Mouse (Mus musculus): ENCODE measurements around the gene Il1a.

The Il1a gene

DNA sequence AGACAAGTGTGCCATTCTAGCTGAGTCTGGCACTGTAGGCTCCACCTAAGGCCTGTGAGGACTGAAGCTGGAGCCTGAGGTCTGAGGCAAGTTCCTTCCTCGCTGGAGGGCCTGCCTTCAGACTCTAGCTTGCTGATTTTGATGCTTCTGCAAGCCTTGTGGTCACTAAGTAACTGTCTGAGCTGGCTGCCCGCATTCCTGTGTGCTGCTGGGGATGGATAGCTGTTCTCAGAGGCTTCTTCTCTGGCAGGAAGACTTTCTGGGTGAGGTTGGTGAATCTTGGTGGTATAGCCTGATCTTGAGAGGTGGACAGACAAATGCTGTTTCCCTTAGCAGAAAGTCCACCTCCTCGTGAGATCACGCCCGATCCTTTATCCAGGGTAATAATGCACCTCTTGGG is 42.0 kb downstream of the Il1a start:
- ATAC-seq (ENCODE audit: insufficient number of reproducible peaks, low FRiP score, low TSS enrichment), result no peak

DNA sequence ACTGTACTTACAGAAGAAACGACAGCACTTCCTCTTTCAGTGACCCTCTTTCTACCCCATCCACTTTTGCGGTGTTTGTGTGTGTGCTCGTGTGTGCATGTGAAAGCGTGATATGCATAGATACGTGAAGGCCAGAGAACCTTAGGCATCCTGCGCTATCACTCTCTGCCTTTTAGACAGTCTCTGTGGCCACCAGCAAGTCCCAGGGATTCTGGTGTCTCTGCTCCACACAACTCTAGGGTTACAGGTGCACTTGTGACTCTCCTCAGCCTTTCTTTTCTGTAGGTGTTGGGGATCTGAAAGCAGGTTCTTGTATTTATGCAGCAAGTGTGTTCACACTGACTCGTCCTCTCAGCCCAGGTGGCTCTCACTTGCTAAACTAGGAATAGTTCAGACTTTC is 44.5 kb downstream of the Il1a start:
- no peak for ATAC-seq (ENCODE audit: insufficient number of reproducible peaks, low FRiP score, low TSS enrichment)

DNA sequence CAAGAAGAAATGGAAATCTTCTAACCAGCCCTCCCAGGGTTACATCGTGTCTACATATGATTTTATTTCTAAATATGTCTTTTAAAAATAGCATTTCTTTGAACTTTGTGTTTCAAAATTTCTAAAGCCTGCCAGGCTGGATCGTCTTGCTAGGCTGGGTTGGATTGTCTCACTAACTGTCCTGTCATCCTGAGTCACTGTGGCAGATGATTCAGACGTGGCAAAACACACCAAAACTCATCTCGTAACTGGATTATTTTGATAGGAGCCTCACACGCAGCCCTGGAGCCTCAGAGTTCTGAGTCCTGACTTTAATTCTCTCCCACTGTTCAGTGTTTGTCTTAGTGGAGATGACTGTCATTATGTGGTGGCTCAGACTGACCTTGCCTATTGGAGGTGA is 46.7 kb downstream of the Il1a start:
- ATAC-seq (ENCODE audit: insufficient number of reproducible peaks, low FRiP score, low TSS enrichment), result no peak

DNA sequence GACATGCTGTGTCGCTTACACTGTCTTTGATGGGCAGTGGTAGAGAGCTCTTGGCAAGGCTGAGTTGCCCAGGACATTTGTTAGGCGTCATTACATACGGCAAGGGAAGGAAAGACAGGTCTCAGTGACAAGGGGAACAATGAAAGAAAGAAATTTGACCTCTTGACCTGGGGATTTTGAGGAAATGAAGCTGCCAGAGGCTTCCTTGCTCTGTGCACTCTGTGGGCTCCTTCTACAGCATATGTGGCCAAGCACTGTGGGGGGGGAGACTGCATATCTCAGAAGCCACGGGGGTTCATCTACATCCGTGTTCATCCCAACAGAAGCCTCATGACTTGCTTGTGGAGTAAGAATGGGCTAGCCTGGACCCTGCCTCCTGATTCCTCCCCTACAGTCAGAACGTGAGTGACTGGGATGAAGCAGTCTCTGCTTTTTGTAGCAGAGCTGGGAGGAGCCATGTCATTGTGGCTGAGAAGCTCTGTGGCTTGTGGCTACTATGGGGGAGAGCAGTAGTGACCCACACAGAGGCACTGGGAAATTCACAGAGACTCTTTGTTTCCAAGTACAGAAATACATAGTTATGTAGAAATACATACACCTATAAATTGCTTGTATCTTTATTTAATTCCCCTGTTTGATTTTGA is 48.5 kb downstream of the Il1a start:
- no peak for ATAC-seq (ENCODE audit: insufficient number of reproducible peaks, low FRiP score, low TSS enrichment)

DNA sequence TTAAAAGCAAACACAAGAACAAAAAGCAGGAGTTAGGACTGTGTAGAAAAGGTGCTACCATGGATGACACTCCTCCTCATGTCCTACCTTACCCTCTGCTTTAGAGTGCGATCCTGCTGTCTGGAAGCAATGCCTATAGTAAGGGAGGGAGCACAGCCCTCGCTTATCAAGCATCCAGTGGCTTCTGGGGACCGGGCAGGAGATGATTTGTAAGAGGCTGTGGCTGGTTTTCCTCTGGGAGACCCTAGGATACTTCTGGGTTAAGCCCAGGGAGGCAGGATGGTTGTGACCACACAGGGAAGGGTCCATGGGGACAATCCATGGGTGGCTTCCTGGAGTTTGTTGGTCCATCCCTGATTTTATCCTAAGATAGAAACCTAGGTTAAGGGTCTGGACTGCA is 49.1 kb downstream of the Il1a start:
- ATAC-seq (ENCODE audit: insufficient number of reproducible peaks, low FRiP score, low TSS enrichment), result no peak

DNA sequence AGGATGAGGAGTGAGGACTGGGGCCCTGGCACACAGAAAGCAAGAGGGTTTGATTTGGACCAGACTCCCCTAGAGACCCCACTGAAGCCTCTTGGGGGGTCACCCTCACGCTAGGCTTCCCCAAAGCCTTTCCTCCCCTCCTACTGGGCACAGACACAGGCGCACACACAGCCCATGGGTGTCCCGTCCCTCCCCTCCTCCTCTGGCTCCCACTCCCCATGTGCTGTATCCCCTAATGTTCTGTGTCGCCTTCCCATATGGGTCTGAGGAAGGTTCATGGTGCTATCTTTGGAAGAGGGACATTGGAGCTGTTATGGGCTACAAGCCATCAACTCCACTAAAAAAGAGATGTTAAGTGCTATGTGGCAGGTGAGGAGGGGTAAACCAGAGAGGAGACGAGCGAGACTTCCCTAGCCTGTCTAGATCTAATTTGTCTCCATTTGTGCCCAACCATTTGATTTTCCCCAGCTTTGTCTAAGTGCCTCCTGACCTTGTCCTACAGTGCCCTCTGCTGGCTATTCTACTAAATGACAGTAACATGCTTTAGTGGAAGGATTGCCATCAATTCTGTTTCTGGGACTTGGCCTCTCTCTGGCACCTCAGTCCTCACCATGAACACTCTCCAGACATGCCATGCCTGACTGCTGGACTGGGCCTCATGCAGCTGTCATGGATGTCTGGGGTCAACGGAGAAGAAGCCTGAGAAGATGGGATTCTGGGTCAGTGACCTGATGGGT is 51.1 kb downstream of the Il1a start:
- ATAC-seq (ENCODE audit: insufficient number of reproducible peaks, low FRiP score, low TSS enrichment), result peak; percentile 69

DNA sequence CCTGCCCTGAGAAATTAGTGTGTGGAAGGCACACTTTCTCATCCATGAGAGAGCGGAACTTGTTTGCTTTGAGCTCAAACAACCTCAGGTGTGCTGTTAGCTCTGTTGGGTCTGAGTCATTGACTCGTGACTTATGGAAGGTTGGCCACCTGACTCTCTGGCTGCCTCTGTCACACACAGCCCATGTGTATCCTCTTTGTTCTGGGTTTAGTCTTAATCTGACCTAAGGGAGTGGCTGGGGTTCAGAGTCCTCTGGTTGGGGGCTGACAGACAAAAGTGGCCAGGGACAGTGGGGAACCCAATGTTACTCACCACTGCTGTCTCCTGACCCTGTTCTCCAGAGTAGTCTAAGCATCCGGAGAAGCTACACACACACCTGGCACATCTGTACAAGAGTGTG is 51.7 kb downstream of the Il1a start:
- no peak for ATAC-seq (ENCODE audit: insufficient number of reproducible peaks, low FRiP score, low TSS enrichment)

DNA sequence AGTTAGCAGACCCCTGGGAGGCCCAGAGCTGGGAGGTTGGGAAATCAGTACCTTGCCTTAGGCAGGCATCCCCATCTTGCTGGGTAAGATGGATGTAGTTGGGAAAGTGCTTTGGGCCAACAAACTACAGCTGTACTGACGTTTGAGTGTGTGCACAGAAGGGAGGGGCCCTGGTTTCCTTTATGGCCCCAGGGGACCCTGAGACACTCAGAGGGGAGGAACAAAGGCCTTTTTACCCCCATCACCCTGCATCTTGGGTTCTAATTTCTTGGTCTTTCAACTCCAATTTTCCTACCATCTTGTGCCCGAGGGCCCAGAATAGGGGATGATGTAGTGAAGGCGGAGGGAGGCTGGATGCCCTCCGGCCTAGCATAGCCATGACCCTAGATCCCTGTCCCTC is 53.8 kb downstream of the Il1a start:
- no peak for ATAC-seq (ENCODE audit: insufficient number of reproducible peaks, low FRiP score, low TSS enrichment)

DNA sequence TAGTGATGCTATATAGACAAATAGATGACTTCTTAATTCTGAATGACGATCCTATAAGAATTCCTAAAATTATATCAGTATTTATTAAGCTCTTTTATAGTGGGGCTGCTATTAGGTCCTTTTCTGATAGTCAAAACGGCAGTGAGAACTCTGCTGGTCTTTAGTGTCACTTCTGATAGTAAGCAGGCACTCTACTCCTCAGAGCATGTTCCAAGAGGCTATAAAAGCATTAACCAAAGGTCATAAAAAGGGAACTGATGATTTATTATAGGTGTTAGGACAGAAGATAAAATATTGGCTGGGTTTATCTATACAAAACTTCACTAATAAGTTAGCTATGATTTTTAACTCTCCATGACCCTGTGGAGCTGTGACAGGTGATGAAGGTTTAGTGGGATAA is 55.7 kb downstream of the Il1a start:
- ATAC-seq (ENCODE audit: insufficient number of reproducible peaks, low FRiP score, low TSS enrichment), result no peak

DNA sequence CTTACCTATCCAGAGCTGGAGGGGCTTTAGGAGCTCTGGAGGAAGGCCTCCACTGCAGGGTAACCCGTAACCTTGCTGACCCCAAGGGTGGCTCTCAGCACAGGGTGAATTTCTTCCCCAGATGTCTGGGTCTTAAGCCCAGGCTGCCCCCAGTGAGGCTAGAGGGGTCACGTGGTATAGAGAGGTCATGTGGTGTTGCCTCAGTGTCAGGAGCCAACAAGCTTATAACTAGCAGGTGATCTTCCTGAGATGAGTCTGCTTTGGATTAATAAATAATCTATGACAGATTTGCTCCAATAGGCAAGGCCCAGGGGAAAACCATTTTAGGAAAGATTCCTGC is 56.2 kb downstream of the Il1a start:
- no peak for ATAC-seq (ENCODE audit: insufficient number of reproducible peaks, low FRiP score, low TSS enrichment)

DNA sequence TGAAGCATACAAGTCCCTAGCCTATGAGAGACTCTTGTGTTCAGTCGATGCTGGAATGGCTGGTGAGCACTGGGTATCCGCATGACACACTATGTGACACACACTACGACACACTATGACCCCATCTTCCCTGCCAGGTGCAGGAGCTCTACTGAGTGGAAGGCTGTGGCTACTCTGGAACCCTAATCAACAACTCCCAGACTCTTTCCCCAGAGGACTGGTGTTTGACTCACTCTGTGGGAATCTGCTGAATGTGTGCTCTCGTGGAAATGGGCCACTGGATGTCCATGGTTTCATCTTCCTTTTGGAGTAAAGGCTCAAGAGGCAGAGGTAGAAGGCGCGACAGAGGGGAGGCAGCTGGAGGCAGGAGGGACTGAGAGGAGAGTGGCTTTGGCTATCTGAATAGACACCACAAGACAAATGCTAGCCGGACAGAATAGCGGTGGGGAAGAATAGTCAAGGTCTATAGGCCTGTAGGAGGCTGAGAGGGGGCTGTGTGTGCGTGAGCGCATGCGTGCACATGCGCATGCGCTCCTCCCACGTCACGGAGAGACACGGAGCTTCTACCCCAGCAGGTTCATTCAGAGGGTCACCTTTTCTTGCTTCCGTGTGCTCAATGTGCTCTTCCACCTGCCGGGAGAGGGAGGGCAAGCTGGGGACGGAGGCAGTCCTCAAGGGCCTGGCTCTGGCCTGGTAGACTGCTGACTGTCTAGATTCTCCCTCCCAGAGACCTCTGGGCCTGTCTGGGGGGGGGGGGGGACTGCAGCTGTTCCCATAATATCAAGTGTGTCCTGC is 56.7 kb downstream of the Il1a start:
- no peak for ATAC-seq (ENCODE audit: insufficient number of reproducible peaks, low FRiP score, low TSS enrichment)
